Mouse (Mus musculus) liver, embryonic 14.5 days (tissue): ENCODE measurements around the gene Sirpa. TPM values are rescaled to one million over a fixed set of nuclear protein-coding genes. Genes with fewer than 3 reads are reported as not detected.

Source experiments
- ATAC-seq: fragments of 200-750 bp; cut with Nextera tagmentation; 2 replicates; pipeline ENCODE4 v1.8.0; 2017; ENCODE audit warnings: moderate number of reproducible peaks, mild to moderate bottlenecking, moderate library complexity; ENCODE audit not compliant: insufficient read depth
- DNase-seq, 3 experiments: peaks; one replicate each; pipeline ENCODE4 v3.0.0-alpha.2; 2012 to 2013; ENCODE audit warnings: low read depth in 3 of 3, low spot score in 3 of 3
- H3K27ac ChIP-seq: fragments of 300-500 bp; sonication (generic); 2 replicates; pipeline ENCODE4 v1.5.1; 2014; ENCODE audit warnings: moderate library complexity, mild to moderate bottlenecking, control low read depth, inconsistent platforms
- H3K27me3 ChIP-seq: fragments of 300-500 bp; sonication (generic); 2 replicates; pipeline ENCODE4 v1.6.1; 2014; ENCODE audit warnings: mild to moderate bottlenecking, low read length, moderate library complexity; ENCODE audit not compliant: control insufficient read depth, insufficient read depth
- H3K36me3 ChIP-seq: fragments of 300-500 bp; sonication (generic); replicated peaks from 2 replicates; pipeline ENCODE4 v1.6.1; 2014; ENCODE audit warnings: low read depth; ENCODE audit not compliant: control insufficient read depth, insufficient read depth
- H3K4me1 ChIP-seq, 2 experiments: fragments of 200-500 bp in 1 of 2; fragments of 300-500 bp in 1 of 2; sonication (generic) in 1 of 2; replicated peaks; 2 replicates each; pipeline ENCODE4 v1.6.1; 2012 to 2014; ENCODE audit warnings: antibody characterized with exemption in 1 of 2, inconsistent platforms in 1 of 2, low read length in 1 of 2; ENCODE audit not compliant: control insufficient read depth in 2 of 2, insufficient read depth in 2 of 2
- H3K4me2 ChIP-seq: fragments of 300-500 bp; sonication (generic); 2 replicates; pipeline ENCODE4 v1.6.1; 2014; ENCODE audit warnings: low read depth, mild to moderate bottlenecking, control low read depth, moderate library complexity
- H3K4me3 ChIP-seq, 2 experiments: fragments of 200-500 bp in 1 of 2; fragments of 300-500 bp in 1 of 2; sonication (generic) in 1 of 2; 2 replicates each; pipeline ENCODE4 v1.5.1; 2012 to 2014; ENCODE audit warnings: low read depth in 2 of 2, low read length in 2 of 2, mild to moderate bottlenecking in 2 of 2, control low read depth in 1 of 2, inconsistent platforms in 1 of 2, moderate library complexity in 1 of 2; ENCODE audit not compliant: insufficient read depth in 1 of 2
- H3K9ac ChIP-seq: fragments of 300-500 bp; sonication (generic); replicated peaks from 2 replicates; pipeline ENCODE4 v1.6.1; 2014; ENCODE audit warnings: mild to moderate bottlenecking, control low read depth, moderate library complexity
- H3K9me3 ChIP-seq: fragments of 300-500 bp; sonication (generic); 2 replicates; pipeline ENCODE4 v1.6.1; 2016; ENCODE audit warnings: low read length, mixed read lengths; ENCODE audit not compliant: control insufficient read depth
- CTCF ChIP-seq: IDR thresholded peaks from 2 replicates; pipeline ENCODE4 v1.5.1; 2016; ENCODE audit warnings: antibody characterized with exemption, low read depth, control low read depth
- EP300 ChIP-seq: IDR thresholded peaks from 2 replicates; pipeline ENCODE4 v1.6.1; 2016; ENCODE audit warnings: antibody characterized with exemption, low read depth
- WGBS: fragments of 180-500 bp; shearing (Covaris S2); extraction: QIAGEN DNeasy Blood & Tissue Kit; methylation state at CpG from one replicate; pipeline ENCODE4 v1.1.7; 2014; ENCODE audit not compliant: insufficient replicate concordance; 5-methylcytosine and 5-hydroxymethylcytosine counted together
- polyA plus RNA-seq, 2 experiments: library from polyadenylated mRNA; depleted of rRNA in 1 of 2; stranded (reverse) in 1 of 2; unstranded in 1 of 2; fragments of >200 nt; fragmentation: Nextera tagmentation in 1 of 2; extraction: Ambion mirVana in 1 of 2; gene quantifications; 2 replicates each; pipeline versions ENCODE4 v1.2.1 to v1.2.3; 2012 to 2014

Gene Sirpa
- polyA plus RNA-seq, 2 experiments: 18.2 to 18.7 TPM

GRCm38 (mm10) chr2:129654233-129654950 lies 61.8 kb downstream of the Sirpa start:
- WGBS: 69% methylated on average over 4 of the region's 4 CpGs
- Histone ChIP-seq H3K9me3 (no peaks in the 10 kb centered on the region), H3K4me3 (no peak overlapping the region), H3K4me1 (no peaks in the 10 kb centered on the region), H3K27me3 (no peaks in the 10 kb centered on the region), H3K36me3 (no peaks in the 10 kb centered on the region), H3K27ac (no peak overlapping the region), H3K9ac (no peak overlapping the region), H3K4me2 (no peak overlapping the region)
- TF ChIP-seq CTCF (no peak), EP300 (no peak)
- no peak for ATAC-seq
- no peak for DNase-seq

GRCm38 (mm10) chr2:129655033-129655432 lies 62.4 kb downstream of the Sirpa start:
- Histone ChIP-seq H3K36me3 (no peaks in the 10 kb centered on the region), H3K9ac (no peak overlapping the region), H3K27ac (no peak overlapping the region), H3K4me2 (no peak overlapping the region), H3K9me3 (no peaks in the 10 kb centered on the region), H3K4me1 (no peaks in the 10 kb centered on the region), H3K4me3 (no peak overlapping the region), H3K27me3 (no peaks in the 10 kb centered on the region)
- no peak for ATAC-seq
- no peak for DNase-seq
- 64% methylated on average over 4 of the region's 4 CpGs for WGBS
- TF ChIP-seq EP300 (no peak), CTCF (no peak)

GRCm38 (mm10) chr2:129658796-129659195 lies 66.2 kb downstream of the Sirpa start:
- TF ChIP-seq CTCF (no peak), EP300 (no peak)
- Histone ChIP-seq H3K27ac (no peak overlapping the region), H3K36me3 (no peaks in the 10 kb centered on the region), H3K4me1 (no peaks in the 10 kb centered on the region), H3K27me3 (no peaks in the 10 kb centered on the region), H3K9me3 (no peaks in the 10 kb centered on the region), H3K4me3 (no peak overlapping the region), H3K9ac (no peak overlapping the region), H3K4me2 (no peak overlapping the region)
- DNase-seq: no peak
- WGBS: 57% methylated on average over 4 of the region's 4 CpGs
- ATAC-seq: no peak

- H3K4me3 ChIP-seq: no peak overlapping the region
- no peaks in the 10 kb centered on the region for H3K4me1 ChIP-seq
- H3K9me3 ChIP-seq: no peaks in the 10 kb centered on the region
- no peak overlapping the region for H3K4me2 ChIP-seq
- WGBS: 62% methylated on average over 6 of the region's 6 CpGs
- no peaks in the 10 kb centered on the region for H3K36me3 ChIP-seq
- H3K27ac ChIP-seq: no peak overlapping the region
- no peak overlapping the region for H3K9ac ChIP-seq
- no peak for TF ChIP-seq CTCF
- no peak for TF ChIP-seq EP300
- H3K27me3 ChIP-seq: no peaks in the 10 kb centered on the region
- no peak for DNase-seq
- ATAC-seq: no peak
Measured at GRCm38 (mm10) chr2:129660020-129660419, 67.4 kb downstream of the Sirpa start.

- TF ChIP-seq CTCF: no peak
- TF ChIP-seq EP300: no peak
- no peak for ATAC-seq
Measured at GRCm38 (mm10) chr2:129662484-129662883, 69.8 kb downstream of the Sirpa start.

More at GRCm38 (mm10) chr2:129662484-129662883, 69.8 kb downstream of the Sirpa start:
- H3K4me1 ChIP-seq: no peaks in the 10 kb centered on the region
- H3K27ac ChIP-seq: no peak overlapping the region
- no peak overlapping the region for H3K4me2 ChIP-seq
- no peaks in the 10 kb centered on the region for H3K36me3 ChIP-seq
- H3K4me3 ChIP-seq: no peak overlapping the region
- no peak overlapping the region for H3K9ac ChIP-seq
- DNase-seq: no peak
- H3K9me3 ChIP-seq: no peaks in the 10 kb centered on the region
- 42% methylated on average over 4 of the region's 4 CpGs for WGBS
- H3K27me3 ChIP-seq: no peaks in the 10 kb centered on the region
